Mouse (Mus musculus): Measurements from ENCODE around the gene Pde7b. TPM values are rescaled to one million over a fixed set of nuclear protein-coding genes. Genes with fewer than 3 reads are reported as not detected.

The Pde7b gene
- polyA plus RNA-seq, 2 experiments = 7.0 to 8.8 TPM

- Histone ChIP-seq H3K4me2 (replicated peaks; ENCODE audit: low read depth, low read length, severe bottlenecking) (no peak overlapping the region), H3K27ac (replicated peaks; ENCODE audit: low read depth, low read length) (no peak overlapping the region), H3K9ac (ENCODE audit: low read depth, low read length, severe bottlenecking) (no peak overlapping the region), H3K4me1 (ENCODE audit: control insufficient read depth, insufficient read depth, low read length) (peaks cover 4% of the 10 kb centered on the region), H3K9me3 (ENCODE audit: control insufficient read depth, low read length) (no peaks in the 10 kb centered on the region), H3K36me3 (ENCODE audit: control insufficient read depth, insufficient read depth, low read length) (no peaks in the 10 kb centered on the region), H3K27me3 (ENCODE audit: control insufficient read depth, insufficient read depth, low read length) (no peaks in the 10 kb centered on the region), H3K4me3 (replicated peaks; ENCODE audit: low read length) (no peak overlapping the region)
- no peak for TF ChIP-seq POLR2A (IDR thresholded peaks at IDR 0.05; ENCODE audit: borderline replicate concordance, extremely low read depth, insufficient read depth, insufficient read length)
- WGBS = 82% methylated on average over 9 of the region's 9 CpGs
- no peak for ATAC-seq (ENCODE audit: low FRiP score, low read depth)
- DNase-seq (ENCODE audit: low spot score) = no peak
Measured at GRCm38 (mm10) chr10:20690002-20690401, 34.9 kb downstream of the Pde7b start.

GRCm38 (mm10) chr10:20684151-20684550 is 40.7 kb downstream of the Pde7b start:
- Histone ChIP-seq H3K9me3 (ENCODE audit: control insufficient read depth, low read length) (no peaks in the 10 kb centered on the region), H3K4me3 (replicated peaks; ENCODE audit: low read length) (no peak overlapping the region), H3K9ac (ENCODE audit: low read depth, low read length, severe bottlenecking) (no peak overlapping the region), H3K4me1 (ENCODE audit: control insufficient read depth, insufficient read depth, low read length) (no peaks in the 10 kb centered on the region), H3K36me3 (ENCODE audit: control insufficient read depth, insufficient read depth, low read length) (no peaks in the 10 kb centered on the region), H3K27ac (replicated peaks; ENCODE audit: low read depth, low read length) (no peak overlapping the region), H3K4me2 (replicated peaks; ENCODE audit: low read depth, low read length, severe bottlenecking) (no peak overlapping the region), H3K27me3 (ENCODE audit: control insufficient read depth, insufficient read depth, low read length) (no peaks in the 10 kb centered on the region)
- DNase-seq (ENCODE audit: low spot score) (no peak), ATAC-seq (ENCODE audit: low FRiP score, low read depth) (no peak)
- WGBS = 92% methylated on average over 2 of the region's 2 CpGs
- no peak for TF ChIP-seq POLR2A (IDR thresholded peaks at IDR 0.05; ENCODE audit: borderline replicate concordance, extremely low read depth, insufficient read depth, insufficient read length)

GRCm38 (mm10) chr10:20680986-20681385 is 43.9 kb downstream of the Pde7b start:
- TF ChIP-seq POLR2A (IDR thresholded peaks at IDR 0.05; ENCODE audit: borderline replicate concordance, extremely low read depth, insufficient read depth, insufficient read length) = no peak
- H3K4me2 ChIP-seq (replicated peaks; ENCODE audit: low read depth, low read length, severe bottlenecking) = no peak overlapping the region
- H3K9ac ChIP-seq (ENCODE audit: low read depth, low read length, severe bottlenecking) = no peak overlapping the region
- H3K4me3 ChIP-seq (replicated peaks; ENCODE audit: low read length) = no peak overlapping the region
- no peak overlapping the region for H3K27ac ChIP-seq (replicated peaks; ENCODE audit: low read depth, low read length)
- DNase-seq (ENCODE audit: low spot score) = no peak
- no peaks in the 10 kb centered on the region for H3K9me3 ChIP-seq (ENCODE audit: control insufficient read depth, low read length)
- no peaks in the 10 kb centered on the region for H3K27me3 ChIP-seq (ENCODE audit: control insufficient read depth, insufficient read depth, low read length)
- no peaks in the 10 kb centered on the region for H3K36me3 ChIP-seq (ENCODE audit: control insufficient read depth, insufficient read depth, low read length)
- no peaks in the 10 kb centered on the region for H3K4me1 ChIP-seq (ENCODE audit: control insufficient read depth, insufficient read depth, low read length)
- WGBS = 90% methylated on average over 3 of the region's 3 CpGs
- ATAC-seq (ENCODE audit: low FRiP score, low read depth) = no peak

- no peaks in the 10 kb centered on the region for H3K9me3 ChIP-seq (ENCODE audit: control insufficient read depth, low read length)
- 46% methylated on average over 3 of the region's 3 CpGs for WGBS
- no peak overlapping the region for H3K4me3 ChIP-seq (replicated peaks; ENCODE audit: low read length)
- no peak overlapping the region for H3K9ac ChIP-seq (ENCODE audit: low read depth, low read length, severe bottlenecking)
- TF ChIP-seq POLR2A (IDR thresholded peaks at IDR 0.05; ENCODE audit: borderline replicate concordance, extremely low read depth, insufficient read depth, insufficient read length) = no peak
- 0 out of 2 replicates have a peak, but pooled peaks cover 6% of the 10 kb centered on the region for H3K4me1 ChIP-seq (ENCODE audit: control insufficient read depth, insufficient read depth, low read length)
- no peak for DNase-seq (ENCODE audit: low spot score)
- no peaks in the 10 kb centered on the region for H3K27me3 ChIP-seq (ENCODE audit: control insufficient read depth, insufficient read depth, low read length)
- H3K36me3 ChIP-seq (ENCODE audit: control insufficient read depth, insufficient read depth, low read length) = no peaks in the 10 kb centered on the region
- no peak overlapping the region for H3K4me2 ChIP-seq (replicated peaks; ENCODE audit: low read depth, low read length, severe bottlenecking)
- no peak for ATAC-seq (ENCODE audit: low FRiP score, low read depth)
- H3K27ac ChIP-seq (replicated peaks; ENCODE audit: low read depth, low read length) = no peak overlapping the region
Measured at GRCm38 (mm10) chr10:20675321-20675720, 49.6 kb downstream of the Pde7b start.

- Histone ChIP-seq H3K9me3 (ENCODE audit: control insufficient read depth, low read length) (no peaks in the 10 kb centered on the region), H3K27ac (replicated peaks; ENCODE audit: low read depth, low read length) (no peak overlapping the region), H3K36me3 (ENCODE audit: control insufficient read depth, insufficient read depth, low read length) (no peaks in the 10 kb centered on the region), H3K9ac (ENCODE audit: low read depth, low read length, severe bottlenecking) (no peak overlapping the region), H3K4me3 (replicated peaks; ENCODE audit: low read length) (no peak overlapping the region), H3K4me1 (ENCODE audit: control insufficient read depth, insufficient read depth, low read length) (0 out of 2 replicates have a peak, but pooled peaks cover 6% of the 10 kb centered on the region), H3K27me3 (ENCODE audit: control insufficient read depth, insufficient read depth, low read length) (no peaks in the 10 kb centered on the region), H3K4me2 (replicated peaks; ENCODE audit: low read depth, low read length, severe bottlenecking) (no peak overlapping the region)
- DNase-seq (ENCODE audit: low spot score) = no peak
- TF ChIP-seq POLR2A (IDR thresholded peaks at IDR 0.05; ENCODE audit: borderline replicate concordance, extremely low read depth, insufficient read depth, insufficient read length) = no peak
- 74% methylated on average over 4 of the region's 4 CpGs for WGBS
- ATAC-seq (ENCODE audit: low FRiP score, low read depth) = no peak
Measured at GRCm38 (mm10) chr10:20673798-20674197, 51.1 kb downstream of the Pde7b start.

- DNase-seq (ENCODE audit: low spot score) (no peak), ATAC-seq (ENCODE audit: low FRiP score, low read depth) (no peak)
- no peak for TF ChIP-seq POLR2A (IDR thresholded peaks at IDR 0.05; ENCODE audit: borderline replicate concordance, extremely low read depth, insufficient read depth, insufficient read length)
- Histone ChIP-seq H3K27me3 (ENCODE audit: control insufficient read depth, insufficient read depth, low read length) (no peaks in the 10 kb centered on the region), H3K27ac (replicated peaks; ENCODE audit: low read depth, low read length) (no peak overlapping the region), H3K4me3 (replicated peaks; ENCODE audit: low read length) (no peak overlapping the region), H3K9ac (ENCODE audit: low read depth, low read length, severe bottlenecking) (no peak overlapping the region), H3K4me1 (ENCODE audit: control insufficient read depth, insufficient read depth, low read length) (0 out of 2 replicates have a peak, but pooled peaks cover 6% of the 10 kb centered on the region), H3K4me2 (replicated peaks; ENCODE audit: low read depth, low read length, severe bottlenecking) (no peak overlapping the region), H3K36me3 (ENCODE audit: control insufficient read depth, insufficient read depth, low read length) (no peaks in the 10 kb centered on the region), H3K9me3 (ENCODE audit: control insufficient read depth, low read length) (no peaks in the 10 kb centered on the region)
- WGBS = 84% methylated on average over 11 of the region's 11 CpGs
Measured at GRCm38 (mm10) chr10:20672591-20672990, 52.3 kb downstream of the Pde7b start.
